Mouse (Mus musculus) thymus, postnatal 4 days (tissue): ENCODE results near the gene Mgst3.
"Not testable (repeated sequence)": the region's sequence is repeated elsewhere in the genome, so short reads cannot be mapped to it uniquely, and the experiment has no call there.

ENCODE experiments used
- DNase-seq: peaks from one replicate; pipeline ENCODE4 v3.0.0; 2021

The Mgst3 gene

GRCm38 (mm10) chr1:167357387-167357786 lies 36.3 kb downstream of the Mgst3 start:
- DNase-seq: no peak

- DNase-seq: no peak
These were observed 41.2 kb downstream of the Mgst3 start for GRCm38 (mm10) chr1:167352403-167352802.

GRCm38 (mm10) chr1:167350597-167351415 lies 42.8 kb downstream of the Mgst3 start:
- DNase-seq: no peak

- DNase-seq: peak; percentile 87
These were observed 43.6 kb downstream of the Mgst3 start, which contains the start of gene Aldh9a1 for GRCm38 (mm10) chr1:167349815-167350596. TSS of gene Aldh9a1 (plus strand) at chr1:167349991.

- DNase-seq: not testable (repeated sequence)
These were observed 44.4 kb downstream of the Mgst3 start for GRCm38 (mm10) chr1:167349206-167349605.

GRCm38 (mm10) chr1:167345994-167346520 lies 47.6 kb downstream of the Mgst3 start:
- DNase-seq: not testable (repeated sequence)

GRCm38 (mm10) chr1:167342831-167343230 lies 50.8 kb downstream of the Mgst3 start:
- no peak for DNase-seq

- DNase-seq: no peak
These were observed 52.6 kb downstream of the Mgst3 start for GRCm38 (mm10) chr1:167340910-167341528.

GRCm38 (mm10) chr1:167340111-167340787 lies 53.4 kb downstream of the Mgst3 start:
- peak; percentile 41 for DNase-seq

GRCm38 (mm10) chr1:167339177-167339781 lies 54.4 kb downstream of the Mgst3 start:
- DNase-seq: no peak

- peak; percentile 88 for DNase-seq
These were observed 56.1 kb downstream of the Mgst3 start for GRCm38 (mm10) chr1:167337463-167338095.

- DNase-seq: no peak
These were observed 57.2 kb downstream of the Mgst3 start for GRCm38 (mm10) chr1:167336398-167336797.

GRCm38 (mm10) chr1:167331106-167331505 lies 62.5 kb downstream of the Mgst3 start:
- no peak for DNase-seq

GRCm38 (mm10) chr1:167328776-167329175 lies 64.9 kb downstream of the Mgst3 start:
- DNase-seq: no peak
